Mouse (Mus musculus) monocyte, adult 5-6 weeks (primary cell): ENCODE results near the gene Mybpc1. TPM values are rescaled to one million over a fixed set of nuclear protein-coding genes. Genes with fewer than 3 reads are reported as not detected.

Source experiments
- ATAC-seq: fragments of 153-309, 156-312 bp; replicated peaks from 2 replicates; pipeline ENCODE4 v1.8.0; 2017; ENCODE audit warnings: mild to moderate bottlenecking; ENCODE audit not compliant: low TSS enrichment, insufficient number of reproducible peaks, severe bottlenecking, poor library complexity, low FRiP score
- total RNA-seq: library from RNA; stranded (forward); fragments of 200-1000, 200-491, 200-594 nt; gene quantifications from 3 replicates; pipeline ENCODE4 v1.2.3, GENCODE M21; 2017

Gene Mybpc1
- total RNA-seq: not detected in 3 replicates

DNA sequence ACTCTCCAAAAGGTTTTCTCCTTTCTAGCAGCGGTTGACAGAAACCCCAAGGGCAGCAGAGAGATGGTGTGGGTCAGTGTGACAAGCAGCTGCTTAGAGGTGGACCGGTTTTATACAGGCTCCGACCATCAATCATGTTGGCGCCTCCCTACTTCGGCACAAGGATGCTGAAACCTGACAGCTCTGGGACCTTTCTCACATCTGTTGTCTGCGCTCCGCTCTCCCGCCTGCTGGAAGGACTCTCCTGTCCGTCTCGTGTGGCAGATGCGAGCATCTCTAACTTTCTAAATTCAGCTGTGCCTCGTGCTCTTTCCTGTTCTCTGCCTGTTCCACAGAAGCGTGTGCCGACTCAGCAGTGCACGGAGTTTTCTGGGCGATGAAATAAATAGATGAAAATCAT, at the start of gene Mybpc1:
TSS of gene Mybpc1 (minus strand) at position 210 of the 400 bp plus-strand sequence.
- ATAC-seq: no peak

GRCm38 (mm10) chr10:88645448-88645847, 40.5 kb upstream of the Mybpc1 start:
- ATAC-seq: no peak

DNA sequence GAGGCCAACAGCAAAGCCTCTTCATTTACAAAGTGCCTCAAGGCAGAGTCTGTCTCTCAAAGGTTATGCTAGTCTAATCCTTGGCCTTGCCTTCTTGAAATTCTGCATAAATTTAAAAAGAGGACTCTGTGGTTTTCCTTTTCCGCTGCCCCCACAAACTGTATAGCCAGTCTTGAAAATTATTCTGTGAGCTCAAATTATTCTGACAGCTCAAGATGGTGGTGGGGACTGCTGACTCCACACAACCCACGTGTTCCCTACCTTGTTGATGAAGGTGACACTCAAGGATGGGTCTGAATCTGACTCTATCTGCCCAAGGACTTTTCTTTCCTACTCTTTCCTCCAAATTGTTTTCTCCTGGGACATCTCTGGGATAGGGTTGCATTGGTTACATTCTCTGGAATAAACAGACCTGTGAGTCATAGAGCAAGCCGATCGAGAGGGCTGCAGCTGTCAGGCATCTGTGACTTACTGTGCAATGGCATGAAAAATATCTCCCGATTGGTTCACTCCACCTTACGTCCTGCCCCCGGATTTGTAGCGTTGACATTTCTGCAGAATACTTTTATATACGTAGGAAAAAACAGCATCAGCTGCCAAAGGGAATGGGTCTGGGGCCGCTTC, 26.5 kb upstream of the Mybpc1 start:
- no peak for ATAC-seq

DNA sequence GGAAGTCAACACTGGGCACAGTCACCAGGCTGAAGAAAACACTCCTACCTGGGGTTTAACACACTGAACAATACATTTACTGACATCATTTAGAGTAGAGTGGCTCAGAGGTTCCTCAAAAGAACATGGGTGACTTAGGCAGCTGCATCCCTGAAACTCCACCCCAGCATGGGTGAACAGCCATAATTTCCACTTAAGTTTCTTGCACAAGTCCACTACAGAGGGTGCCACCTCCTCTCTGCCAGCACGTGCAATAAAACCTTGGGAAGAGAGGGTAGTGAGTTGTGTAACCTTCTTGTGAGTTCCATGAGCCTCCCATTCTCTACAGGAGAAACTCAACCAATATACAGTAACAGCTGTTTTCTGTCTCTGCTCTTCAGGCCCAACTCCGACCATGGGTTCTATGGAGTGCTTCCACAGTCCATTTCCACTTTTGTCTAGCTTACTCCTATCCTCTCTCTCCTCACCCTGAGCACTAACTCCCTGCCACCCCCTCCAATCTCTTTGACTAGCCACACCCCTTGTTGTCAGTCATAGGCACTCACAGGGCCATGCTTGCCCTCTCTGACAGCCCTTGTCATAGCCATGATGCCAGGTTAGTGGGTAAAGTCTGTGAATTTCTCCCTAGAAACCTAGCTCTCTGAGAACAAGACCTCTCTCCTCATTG, 25.8 kb upstream of the Mybpc1 start:
- no peak for ATAC-seq

GRCm38 (mm10) chr10:88627052-88627451, 22.1 kb upstream of the Mybpc1 start:
- no peak for ATAC-seq

GRCm38 (mm10) chr10:88626176-88626575, 21.2 kb upstream of the Mybpc1 start:
- no peak for ATAC-seq

GRCm38 (mm10) chr10:88624300-88624699, 19.3 kb upstream of the Mybpc1 start:
- no peak for ATAC-seq

DNA sequence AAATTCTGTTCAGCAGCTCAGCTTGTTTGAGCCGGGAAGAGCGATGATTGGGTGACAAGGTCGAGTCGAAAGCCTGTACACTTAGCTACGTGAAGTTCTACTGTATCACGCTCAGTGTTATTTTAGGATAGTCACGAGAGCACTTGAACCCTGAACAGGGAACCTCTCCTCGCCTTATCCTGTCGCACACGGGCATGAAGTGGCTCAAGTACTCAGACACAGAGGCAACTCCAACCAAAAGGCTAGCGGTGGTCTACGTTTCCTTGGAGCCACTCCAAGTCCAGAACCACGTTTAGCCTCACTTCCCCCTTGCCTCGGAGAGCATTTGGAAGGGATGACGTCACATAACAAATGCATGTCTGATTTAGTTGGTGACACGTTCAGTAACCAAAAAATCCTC, 17.7 kb upstream of the Mybpc1 start:
- no peak for ATAC-seq

- ATAC-seq: no peak
Observed at GRCm38 (mm10) chr10:88620809-88621208, 15.9 kb upstream of the Mybpc1 start.

GRCm38 (mm10) chr10:88613051-88613450, 8.1 kb upstream of the Mybpc1 start:
- ATAC-seq: no peak

- ATAC-seq: no peak
Observed at GRCm38 (mm10) chr10:88606686-88607085, 1.7 kb upstream of the Mybpc1 start.

- ATAC-seq: no peak
Observed at GRCm38 (mm10) chr10:88606065-88606464, 1.1 kb upstream of the Mybpc1 start.

GRCm38 (mm10) chr10:88603773-88604172, 1.2 kb downstream of the Mybpc1 start:
- ATAC-seq: no peak

- ATAC-seq: no peak
Observed at GRCm38 (mm10) chr10:88603256-88603655, 1.7 kb downstream of the Mybpc1 start.

GRCm38 (mm10) chr10:88600591-88600990, 4.4 kb downstream of the Mybpc1 start:
- no peak for ATAC-seq

DNA sequence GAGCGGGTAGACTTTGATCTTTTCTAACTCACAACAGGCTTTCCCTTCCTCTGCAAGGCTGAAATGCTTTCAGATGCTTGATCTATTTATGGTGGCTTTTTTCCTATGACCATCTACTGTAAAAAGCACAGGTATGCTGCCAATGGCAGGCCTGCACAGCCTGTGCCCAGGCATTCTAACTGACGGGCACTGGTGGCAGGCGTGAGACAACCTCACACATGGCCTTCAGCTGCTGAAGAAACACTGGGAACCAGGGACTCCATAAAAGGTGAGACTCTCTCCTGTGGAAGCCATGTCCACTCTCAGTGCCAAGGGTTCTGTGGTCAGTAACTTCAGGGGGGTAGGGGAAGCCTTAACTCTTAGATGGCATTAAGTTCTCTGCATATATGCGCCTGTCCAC, 12.6 kb downstream of the Mybpc1 start:
- ATAC-seq: no peak

- ATAC-seq: no peak
Observed at GRCm38 (mm10) chr10:88591042-88591441, 13.9 kb downstream of the Mybpc1 start.

DNA sequence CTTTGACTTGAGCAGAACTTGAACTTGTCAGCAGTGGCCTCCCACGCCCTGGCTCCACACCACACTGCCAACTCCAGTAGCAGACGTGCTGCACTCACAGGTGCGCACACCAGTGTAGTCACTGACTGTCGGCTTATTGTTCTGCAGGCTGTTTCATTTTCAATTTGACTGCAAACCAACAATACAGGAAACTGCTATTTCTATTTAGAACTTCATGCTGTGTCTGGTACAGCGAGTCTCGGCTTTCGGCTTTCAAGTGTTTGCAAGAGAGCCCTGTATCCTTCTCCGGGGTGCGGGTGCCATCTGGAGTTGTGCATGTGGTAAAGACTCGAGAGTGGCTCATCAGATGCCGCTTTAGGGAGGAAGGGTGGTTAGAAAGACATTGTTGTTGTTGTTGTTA, 20.5 kb downstream of the Mybpc1 start:
- ATAC-seq: peak; percentile 77

DNA sequence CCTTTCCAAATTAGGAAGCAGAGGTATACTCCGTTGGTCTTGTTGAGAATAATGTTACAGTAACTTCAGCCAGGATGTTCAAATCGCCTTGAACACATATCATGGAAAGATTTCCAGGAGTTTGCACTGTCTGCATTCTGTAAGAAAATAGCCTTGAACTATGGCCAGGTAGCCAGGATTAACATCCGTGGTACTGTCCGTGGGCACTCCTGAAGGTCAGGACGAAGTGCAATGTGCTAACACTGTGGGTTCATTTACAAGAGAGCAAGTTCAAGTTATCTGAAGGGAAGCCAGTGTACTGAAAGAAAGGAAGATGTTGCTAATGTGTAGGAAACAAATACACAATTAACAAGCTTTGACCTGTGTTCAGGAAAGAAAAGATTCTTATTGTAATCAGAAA, 24.2 kb downstream of the Mybpc1 start:
- no peak for ATAC-seq

DNA sequence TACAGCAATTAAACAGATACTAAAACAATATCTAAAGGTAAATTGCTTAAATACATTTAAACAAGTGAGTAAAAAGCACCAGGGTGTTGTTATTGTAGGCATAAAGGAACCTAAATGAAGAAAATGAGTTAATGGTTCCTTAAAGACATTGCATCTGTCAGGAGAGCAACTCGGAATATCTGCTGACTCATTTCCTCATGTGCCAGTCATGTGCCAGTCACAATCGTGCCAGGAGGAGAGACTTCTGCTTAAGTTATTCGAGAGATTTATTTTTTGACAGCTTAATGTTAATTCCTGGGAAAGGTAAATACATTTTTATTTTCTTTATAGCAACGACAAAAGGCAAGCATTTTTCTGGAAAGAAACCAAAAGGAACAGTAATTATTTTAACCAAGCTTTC, 26.3 kb downstream of the Mybpc1 start:
- ATAC-seq: no peak
